Mouse (Mus musculus): ENCODE measurements around the gene Adora1.
A peak's percentile ranks its signal among the peaks of the same experiment; 100 is the strongest.
"Not testable (repeated sequence)": the region's sequence is repeated elsewhere in the genome, so short reads cannot be mapped to it uniquely, and the experiment has no call there.

Adora1 gene

GRCm38 (mm10) chr1:134235391-134235921, at the start of gene Adora1:
Adora1 (minus strand) TSS chr1:134235431.
- no peak for DNase-seq

- no peak for DNase-seq
These were observed 47.9 kb upstream of the Adora1 start for GRCm38 (mm10) chr1:134283108-134283507.

- DNase-seq, result no peak
These were observed 47.1 kb upstream of the Adora1 start for GRCm38 (mm10) chr1:134282342-134282741.

- DNase-seq, result no peak
These were observed 46.3 kb upstream of the Adora1 start for GRCm38 (mm10) chr1:134281563-134281962.

GRCm38 (mm10) chr1:134280174-134280573, 44.9 kb upstream of the Adora1 start:
- DNase-seq, result no peak

GRCm38 (mm10) chr1:134276823-134277222, 41.6 kb upstream of the Adora1 start:
- no peak for DNase-seq

GRCm38 (mm10) chr1:134275616-134276464, 40.6 kb upstream of the Adora1 start:
- no peak for DNase-seq

- DNase-seq, result no peak
These were observed 39.3 kb upstream of the Adora1 start for GRCm38 (mm10) chr1:134274483-134274920.

- DNase-seq, result no peak
These were observed 38.5 kb upstream of the Adora1 start for GRCm38 (mm10) chr1:134273493-134274395.

- DNase-seq, result no peak
These were observed 37.6 kb upstream of the Adora1 start for GRCm38 (mm10) chr1:134272754-134273250.

- DNase-seq, result no peak
These were observed 34.8 kb upstream of the Adora1 start for GRCm38 (mm10) chr1:134270026-134270425.

GRCm38 (mm10) chr1:134265797-134266196, 30.6 kb upstream of the Adora1 start:
- no peak for DNase-seq

GRCm38 (mm10) chr1:134264341-134264740, 29.1 kb upstream of the Adora1 start:
- DNase-seq, result no peak

GRCm38 (mm10) chr1:134249681-134250080, 14.4 kb upstream of the Adora1 start:
- DNase-seq, result not testable (repeated sequence)

- DNase-seq, result no peak
These were observed 11.4 kb upstream of the Adora1 start for GRCm38 (mm10) chr1:134246590-134246989.

- no peak for DNase-seq
These were observed 9.9 kb upstream of the Adora1 start for GRCm38 (mm10) chr1:134245004-134245717.

GRCm38 (mm10) chr1:134243948-134244914, 9.0 kb upstream of the Adora1 start:
- peak; percentile 91 for DNase-seq

GRCm38 (mm10) chr1:134243505-134243904, 8.3 kb upstream of the Adora1 start:
- DNase-seq, result no peak

GRCm38 (mm10) chr1:134242286-134242685, 7.1 kb upstream of the Adora1 start:
- no peak for DNase-seq

GRCm38 (mm10) chr1:134241298-134241697, 6.1 kb upstream of the Adora1 start:
- no peak for DNase-seq

- DNase-seq, result no peak
These were observed 5.5 kb upstream of the Adora1 start for GRCm38 (mm10) chr1:134240701-134241100.
